Mouse (Mus musculus): ENCODE measurements around the gene Col4a1.

Gene Col4a1

GRCm38 (mm10) chr8:11263848-11264247 is 48.8 kb downstream of the Col4a1 start:
- DNase-seq = no peak

GRCm38 (mm10) chr8:11262031-11262735 is 50.4 kb downstream of the Col4a1 start:
- no peak for DNase-seq

- no peak for DNase-seq
Measured at GRCm38 (mm10) chr8:11259832-11260615, 52.6 kb downstream of the Col4a1 start.

- no peak for DNase-seq
Measured at GRCm38 (mm10) chr8:11258517-11259136, 54.0 kb downstream of the Col4a1 start.

- DNase-seq = no peak
Measured at GRCm38 (mm10) chr8:11257079-11258017, 55.3 kb downstream of the Col4a1 start.

- DNase-seq = no peak
Measured at GRCm38 (mm10) chr8:11256405-11256804, 56.2 kb downstream of the Col4a1 start.

- no peak for DNase-seq
Measured at GRCm38 (mm10) chr8:11255680-11256079, 56.9 kb downstream of the Col4a1 start.

GRCm38 (mm10) chr8:11254914-11255530 is 57.6 kb downstream of the Col4a1 start:
- DNase-seq = no peak

GRCm38 (mm10) chr8:11254510-11254909 is 58.1 kb downstream of the Col4a1 start:
- no peak for DNase-seq

- peak; percentile 77 for DNase-seq
Measured at GRCm38 (mm10) chr8:11253556-11253955, 59.1 kb downstream of the Col4a1 start.

GRCm38 (mm10) chr8:11253041-11253440 is 59.6 kb downstream of the Col4a1 start:
- peak; percentile 59 for DNase-seq

- no peak for DNase-seq
Measured at GRCm38 (mm10) chr8:11252235-11252774, 60.3 kb downstream of the Col4a1 start.

- no peak for DNase-seq
Measured at GRCm38 (mm10) chr8:11250149-11250548, 62.5 kb downstream of the Col4a1 start.

- DNase-seq = peak; percentile 38
Measured at GRCm38 (mm10) chr8:11249541-11250058, 63.0 kb downstream of the Col4a1 start.

GRCm38 (mm10) chr8:11248712-11249111 is 63.9 kb downstream of the Col4a1 start:
- DNase-seq = no peak

GRCm38 (mm10) chr8:11241488-11241887 is 71.1 kb downstream of the Col4a1 start:
- no peak for DNase-seq

GRCm38 (mm10) chr8:11234879-11235210 is 77.8 kb downstream of the Col4a1 start:
- no peak for DNase-seq

- DNase-seq = no peak
Measured at GRCm38 (mm10) chr8:11234151-11234878, 78.3 kb downstream of the Col4a1 start.

GRCm38 (mm10) chr8:11233009-11233408 is 79.6 kb downstream of the Col4a1 start:
- DNase-seq = no peak

GRCm38 (mm10) chr8:11230277-11230676 is 82.3 kb downstream of the Col4a1 start:
- DNase-seq = no peak

GRCm38 (mm10) chr8:11227421-11227820 is 85.2 kb downstream of the Col4a1 start:
- DNase-seq = no peak

All from right cerebral cortex, adult 18-20 months (tissue).